Mouse (Mus musculus): Measurements from ENCODE around the gene Cd68. TPM values are rescaled to one million over a fixed set of nuclear protein-coding genes. Genes with fewer than 3 reads are reported as not detected.

The Cd68 gene
- polyA plus RNA-seq, 1 experiment from 2014 or later: 14.0 TPM

DNA sequence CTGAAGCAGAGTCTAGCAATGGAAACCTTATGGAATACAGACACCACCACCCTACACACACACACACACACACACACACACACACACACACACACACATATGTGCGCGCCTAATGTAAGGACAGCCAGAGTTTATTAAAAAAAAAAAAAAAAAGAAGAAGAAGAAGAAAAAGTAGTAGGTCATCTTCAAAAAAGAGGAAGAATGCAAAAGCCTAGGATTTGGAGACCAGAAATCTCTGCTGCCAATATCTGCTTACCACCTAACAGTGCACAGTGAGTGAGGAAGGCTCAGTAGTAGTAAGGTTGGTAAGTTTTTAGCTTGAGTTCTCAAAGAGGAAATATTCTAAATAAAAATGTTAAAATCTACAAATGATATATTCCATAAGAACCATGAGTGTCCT, 13.2 kb upstream of the Cd68 start:
- Histone ChIP-seq H3K9me3 (ENCODE audit: control insufficient read depth, low read length) (no peaks in the 10 kb centered on the region), H3K27ac (ENCODE audit: low read length) (no peak overlapping the region), H3K27me3 (replicated peaks; ENCODE audit: control insufficient read depth, insufficient read depth, low read length) (no peaks in the 10 kb centered on the region), H3K4me1 (ENCODE audit: control insufficient read depth, insufficient read depth, low read length) (peaks cover 21% of the 10 kb centered on the region), H3K4me2 (ENCODE audit: low read depth, low read length) (no peak overlapping the region), H3K4me3 (ENCODE audit: low read length) (no peak overlapping the region), H3K9ac (ENCODE audit: low read depth, low read length) (no peak overlapping the region), H3K36me3 (ENCODE audit: control insufficient read depth, insufficient read depth, low read length) (peaks cover 12% of the 10 kb centered on the region)
- WGBS: 87% methylated on average over 2 of the region's 2 CpGs
- no peak for ATAC-seq

DNA sequence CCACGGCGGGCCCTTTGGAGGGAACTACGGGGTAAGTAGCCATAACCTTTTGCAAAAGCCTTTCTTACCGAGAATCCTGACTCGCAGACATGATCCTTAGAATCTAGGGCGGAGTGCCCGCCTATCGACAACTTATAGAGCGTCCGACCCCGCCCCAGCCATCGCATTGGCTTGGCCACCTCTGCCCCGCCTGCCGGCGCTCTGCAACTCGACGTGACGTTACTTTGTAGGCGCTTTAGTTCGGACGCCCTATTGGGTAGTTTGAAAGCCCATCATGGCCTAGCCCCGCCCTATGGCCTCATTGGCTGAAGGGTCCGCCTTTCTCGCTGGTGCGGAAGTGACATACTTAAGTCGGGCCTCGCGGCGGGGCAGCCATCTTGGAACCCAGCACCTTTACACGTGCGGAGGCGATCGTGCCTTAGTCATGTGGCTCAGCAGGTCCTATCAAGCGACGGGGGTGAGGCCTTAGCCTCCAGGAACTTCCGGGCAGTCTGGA, 6.3 kb upstream of the Cd68 start, which contains the start of gene Eif4a1:
TSS of gene Eif4a1 (minus strand) at position 213 of the 496 bp plus-strand sequence.
- peak within 1 kb of the TSS; percentile 99 for H3K9ac ChIP-seq (ENCODE audit: low read depth, low read length)
- peak; percentile 98 for ATAC-seq
- under 1% methylated on average over 36 of the region's 36 CpGs for WGBS
- peaks cover 22% of the 10 kb centered on the region for H3K4me1 ChIP-seq (ENCODE audit: control insufficient read depth, insufficient read depth, low read length)
- H3K4me2 ChIP-seq (ENCODE audit: low read depth, low read length): peak within 1 kb of the TSS; percentile 55
- H3K27me3 ChIP-seq (replicated peaks; ENCODE audit: control insufficient read depth, insufficient read depth, low read length): no peaks in the 10 kb centered on the region
- peaks cover 20% of the 10 kb centered on the region for H3K36me3 ChIP-seq (ENCODE audit: control insufficient read depth, insufficient read depth, low read length)
- H3K27ac ChIP-seq (ENCODE audit: low read length): peak within 1 kb of the TSS; percentile 99
- H3K4me3 ChIP-seq (ENCODE audit: low read length): peak within 1 kb of the TSS; percentile 99
- no peaks in the 10 kb centered on the region for H3K9me3 ChIP-seq (ENCODE audit: control insufficient read depth, low read length)

DNA sequence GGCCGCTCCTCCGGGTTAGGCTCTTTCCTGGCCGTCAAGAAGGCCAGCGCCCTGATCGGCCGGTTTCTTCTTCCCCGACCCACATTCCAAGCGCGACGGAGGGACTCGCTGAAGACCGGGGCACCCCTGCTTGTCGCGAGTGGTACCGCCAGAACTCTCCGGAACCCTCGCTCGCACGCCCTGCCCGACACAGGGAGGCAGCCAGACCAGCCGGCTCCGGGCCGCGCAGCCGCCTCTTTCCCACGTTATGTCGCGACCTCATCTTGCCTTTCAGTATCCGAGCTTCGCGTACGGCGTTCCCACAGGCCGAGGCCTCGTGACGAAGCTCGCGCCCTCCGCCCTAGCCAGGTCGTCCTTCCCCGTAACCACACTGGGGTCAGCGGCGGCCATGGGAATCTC, 5.8 kb upstream of the Cd68 start:
- H3K4me2 ChIP-seq (ENCODE audit: low read depth, low read length): peak overlapping the region; percentile 9; the same call in 1 of the 2 replicates
- H3K27ac ChIP-seq (ENCODE audit: low read length): peak overlapping the region; percentile 99
- peak; percentile 8; the same call in 1 of the 2 replicates for ATAC-seq
- WGBS: under 1% methylated on average over 40 of the region's 43 CpGs
- H3K4me3 ChIP-seq (ENCODE audit: low read length): peak overlapping the region; percentile 99
- peaks cover 22% of the 10 kb centered on the region for H3K4me1 ChIP-seq (ENCODE audit: control insufficient read depth, insufficient read depth, low read length)
- H3K27me3 ChIP-seq (replicated peaks; ENCODE audit: control insufficient read depth, insufficient read depth, low read length): no peaks in the 10 kb centered on the region
- no peaks in the 10 kb centered on the region for H3K9me3 ChIP-seq (ENCODE audit: control insufficient read depth, low read length)
- H3K36me3 ChIP-seq (ENCODE audit: control insufficient read depth, insufficient read depth, low read length): peaks cover 23% of the 10 kb centered on the region
- peak overlapping the region; percentile 99 for H3K9ac ChIP-seq (ENCODE audit: low read depth, low read length)

DNA sequence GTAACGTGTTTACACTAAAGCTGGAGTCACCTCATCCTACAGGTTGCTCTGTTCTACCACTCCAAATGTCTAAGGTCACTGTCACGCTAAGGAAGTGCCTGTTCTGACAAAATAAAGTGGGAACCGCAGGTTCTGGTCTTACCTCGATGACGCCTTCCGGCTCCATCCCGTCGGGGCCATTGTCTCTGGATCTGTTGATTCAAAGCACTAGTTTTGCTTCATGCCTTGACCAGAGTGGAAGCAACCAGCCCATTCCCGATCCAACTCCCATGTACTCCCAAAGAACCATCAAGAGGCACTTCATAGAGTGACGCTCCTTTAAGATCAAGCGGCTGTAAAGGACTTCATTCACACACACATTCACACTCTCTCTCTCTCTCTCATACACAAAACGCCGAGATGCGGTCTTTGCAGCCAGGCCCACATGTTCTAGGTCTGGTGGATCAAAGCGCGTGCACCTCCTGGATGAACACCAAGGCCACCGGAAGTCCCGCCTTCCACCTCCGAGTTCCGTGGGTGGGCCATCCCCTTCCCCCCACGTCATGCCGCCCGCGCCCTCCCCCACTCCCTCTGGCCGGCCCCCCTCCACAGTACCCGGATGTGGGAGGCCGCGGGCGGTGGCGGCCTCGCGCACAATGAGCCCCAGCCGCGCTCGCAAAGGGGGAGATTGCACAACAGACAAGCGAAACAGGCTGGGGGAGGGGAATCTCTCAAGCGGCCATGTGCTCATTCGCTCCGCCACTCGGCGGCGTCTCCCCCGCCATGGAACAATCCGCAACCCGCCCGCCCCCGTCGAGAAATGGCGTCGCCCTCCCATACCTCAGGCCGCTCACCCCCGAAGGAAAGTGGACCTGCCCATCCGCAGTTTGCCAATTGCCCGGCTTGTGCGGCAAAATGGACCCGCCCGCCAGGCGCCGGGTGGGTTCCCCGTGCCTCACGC, 5.1 kb upstream of the Cd68 start:
- Histone ChIP-seq H3K27me3 (replicated peaks; ENCODE audit: control insufficient read depth, insufficient read depth, low read length) (no peaks in the 10 kb centered on the region), H3K9me3 (ENCODE audit: control insufficient read depth, low read length) (no peaks in the 10 kb centered on the region), H3K9ac (ENCODE audit: low read depth, low read length) (peak overlapping the region; percentile 99), H3K27ac (ENCODE audit: low read length) (peak overlapping the region; percentile 99), H3K4me1 (ENCODE audit: control insufficient read depth, insufficient read depth, low read length) (peaks cover 22% of the 10 kb centered on the region), H3K4me3 (ENCODE audit: low read length) (peak overlapping the region; percentile 99), H3K36me3 (ENCODE audit: control insufficient read depth, insufficient read depth, low read length) (peaks cover 19% of the 10 kb centered on the region), H3K4me2 (ENCODE audit: low read depth, low read length) (peak overlapping the region; percentile 88)
- under 1% methylated on average over 60 of the region's 61 CpGs for WGBS
- ATAC-seq: peak; percentile 67

DNA sequence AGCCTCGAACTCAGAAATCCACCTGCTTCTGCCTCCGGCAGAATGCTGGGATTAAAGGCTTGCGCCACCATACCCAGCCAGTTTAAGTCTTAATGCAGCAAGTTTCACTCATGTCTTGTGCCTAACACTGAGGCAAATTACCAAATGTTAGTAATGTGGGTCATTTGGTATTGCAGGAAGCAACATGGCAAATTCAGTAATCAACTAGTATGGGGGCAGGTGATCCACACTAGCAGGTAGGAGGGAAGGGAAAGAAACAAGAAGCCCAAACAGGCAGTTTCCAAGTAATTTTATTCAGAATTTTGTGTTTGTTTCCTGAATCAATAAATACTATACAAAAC, 682 bp upstream of the Cd68 start:
- H3K4me1 ChIP-seq (ENCODE audit: control insufficient read depth, insufficient read depth, low read length): peaks cover 24% of the 10 kb centered on the region
- H3K9me3 ChIP-seq (ENCODE audit: control insufficient read depth, low read length): no peaks in the 10 kb centered on the region
- peaks cover 24% of the 10 kb centered on the region for H3K36me3 ChIP-seq (ENCODE audit: control insufficient read depth, insufficient read depth, low read length)
- H3K27ac ChIP-seq (ENCODE audit: low read length): no peak overlapping the region; the same call in 1 of the 2 replicates
- H3K4me2 ChIP-seq (ENCODE audit: low read depth, low read length): no peak overlapping the region
- WGBS: 85% methylated on average over 3 of the region's 3 CpGs
- no peak overlapping the region for H3K9ac ChIP-seq (ENCODE audit: low read depth, low read length)
- H3K4me3 ChIP-seq (ENCODE audit: low read length): no peak overlapping the region
- no peaks in the 10 kb centered on the region for H3K27me3 ChIP-seq (replicated peaks; ENCODE audit: control insufficient read depth, insufficient read depth, low read length)
- ATAC-seq: no peak

DNA sequence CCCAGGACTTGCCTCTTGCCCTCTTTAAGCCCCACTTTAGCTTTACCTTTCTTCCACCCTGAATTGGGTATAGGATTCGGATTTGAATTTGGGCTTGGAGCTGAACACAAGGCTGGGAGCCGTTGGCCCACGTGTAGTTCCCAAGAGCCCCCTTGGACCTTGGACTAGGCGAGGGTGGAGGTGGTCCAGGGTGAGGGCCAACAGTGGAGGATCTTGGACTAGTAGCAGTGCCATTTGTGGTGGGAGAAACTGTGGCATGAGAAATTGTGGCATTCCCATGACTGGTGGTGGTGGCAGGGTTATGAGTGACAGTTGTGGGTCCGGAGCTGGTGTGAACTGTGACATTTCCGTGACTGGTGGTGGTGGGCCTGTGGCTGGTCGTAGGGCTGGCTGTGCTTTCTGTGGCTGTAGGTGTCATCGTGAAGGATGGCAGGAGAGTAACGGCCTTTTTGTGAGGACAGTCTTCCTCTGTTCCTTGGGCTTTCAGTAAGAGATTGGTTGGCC, 444 bp downstream of the Cd68 start:
- Histone ChIP-seq H3K4me3 (ENCODE audit: low read length) (no peak overlapping the region), H3K9ac (ENCODE audit: low read depth, low read length) (no peak overlapping the region), H3K4me2 (ENCODE audit: low read depth, low read length) (no peak overlapping the region), H3K27me3 (replicated peaks; ENCODE audit: control insufficient read depth, insufficient read depth, low read length) (no peaks in the 10 kb centered on the region), H3K4me1 (ENCODE audit: control insufficient read depth, insufficient read depth, low read length) (peaks cover 24% of the 10 kb centered on the region), H3K9me3 (ENCODE audit: control insufficient read depth, low read length) (no peaks in the 10 kb centered on the region), H3K27ac (ENCODE audit: low read length) (peak overlapping the region; percentile 11; the same call in 1 of the 2 replicates), H3K36me3 (ENCODE audit: control insufficient read depth, insufficient read depth, low read length) (peaks cover 24% of the 10 kb centered on the region)
- 63% methylated on average over 9 of the region's 9 CpGs for WGBS
- ATAC-seq: no peak

DNA sequence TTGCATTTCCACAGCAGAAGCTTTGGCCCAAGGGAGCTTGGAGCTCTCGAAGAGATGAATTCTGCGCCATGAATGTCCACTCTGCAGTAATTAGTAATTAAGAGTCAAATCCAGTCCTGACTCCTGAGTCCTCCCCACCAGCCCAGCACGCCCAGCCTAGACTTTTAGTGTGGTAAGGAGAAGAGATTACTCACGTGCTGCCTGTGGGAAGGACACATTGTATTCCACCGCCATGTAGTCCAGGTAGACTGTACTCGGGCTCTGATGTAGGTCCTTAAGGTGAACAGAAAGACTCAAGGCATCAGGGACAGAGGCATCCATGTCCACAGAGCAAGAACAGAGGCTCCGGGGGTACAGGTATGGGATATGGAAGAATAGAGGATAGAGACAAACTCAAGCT, 1.1 kb downstream of the Cd68 start:
- Histone ChIP-seq H3K27me3 (replicated peaks; ENCODE audit: control insufficient read depth, insufficient read depth, low read length) (no peaks in the 10 kb centered on the region), H3K27ac (ENCODE audit: low read length) (0 out of 2 replicates have a peak overlapping the region, but pooled peaks have one; percentile 11), H3K4me1 (ENCODE audit: control insufficient read depth, insufficient read depth, low read length) (peaks cover 18% of the 10 kb centered on the region), H3K9me3 (ENCODE audit: control insufficient read depth, low read length) (no peaks in the 10 kb centered on the region), H3K9ac (ENCODE audit: low read depth, low read length) (no peak overlapping the region), H3K4me2 (ENCODE audit: low read depth, low read length) (no peak overlapping the region), H3K4me3 (ENCODE audit: low read length) (no peak overlapping the region), H3K36me3 (ENCODE audit: control insufficient read depth, insufficient read depth, low read length) (peaks cover 24% of the 10 kb centered on the region)
- 92% methylated on average over 7 of the region's 7 CpGs for WGBS
- ATAC-seq: no peak

DNA sequence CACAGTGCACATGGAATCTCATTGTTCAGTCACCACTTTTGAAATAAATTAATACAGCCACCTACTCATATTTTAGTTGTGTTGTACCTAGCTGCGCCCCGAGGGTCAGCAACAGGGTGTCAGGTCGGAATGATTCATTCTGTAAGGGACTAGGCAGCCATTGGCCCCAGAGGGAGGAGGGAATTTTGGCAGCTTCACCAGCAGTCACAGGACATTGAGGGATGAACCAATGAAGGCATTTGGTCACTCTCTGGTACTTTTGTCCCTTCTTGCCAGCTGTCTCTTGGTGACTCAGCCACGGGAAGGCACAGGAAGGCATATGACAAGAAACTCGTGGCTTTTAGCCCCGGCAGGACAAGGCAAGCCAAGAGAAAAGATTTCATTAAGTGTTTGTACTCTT, 2.2 kb downstream of the Cd68 start:
- H3K4me1 ChIP-seq (ENCODE audit: control insufficient read depth, insufficient read depth, low read length): peaks cover 8% of the 10 kb centered on the region
- H3K4me2 ChIP-seq (ENCODE audit: low read depth, low read length): no peak overlapping the region
- H3K27ac ChIP-seq (ENCODE audit: low read length): no peak overlapping the region
- no peak overlapping the region for H3K4me3 ChIP-seq (ENCODE audit: low read length)
- 77% methylated on average over 6 of the region's 6 CpGs for WGBS
- no peak overlapping the region; the same call in 1 of the 2 replicates for H3K9ac ChIP-seq (ENCODE audit: low read depth, low read length)
- peaks cover 20% of the 10 kb centered on the region for H3K36me3 ChIP-seq (ENCODE audit: control insufficient read depth, insufficient read depth, low read length)
- no peaks in the 10 kb centered on the region for H3K9me3 ChIP-seq (ENCODE audit: control insufficient read depth, low read length)
- ATAC-seq: no peak
- no peaks in the 10 kb centered on the region for H3K27me3 ChIP-seq (replicated peaks; ENCODE audit: control insufficient read depth, insufficient read depth, low read length)

DNA sequence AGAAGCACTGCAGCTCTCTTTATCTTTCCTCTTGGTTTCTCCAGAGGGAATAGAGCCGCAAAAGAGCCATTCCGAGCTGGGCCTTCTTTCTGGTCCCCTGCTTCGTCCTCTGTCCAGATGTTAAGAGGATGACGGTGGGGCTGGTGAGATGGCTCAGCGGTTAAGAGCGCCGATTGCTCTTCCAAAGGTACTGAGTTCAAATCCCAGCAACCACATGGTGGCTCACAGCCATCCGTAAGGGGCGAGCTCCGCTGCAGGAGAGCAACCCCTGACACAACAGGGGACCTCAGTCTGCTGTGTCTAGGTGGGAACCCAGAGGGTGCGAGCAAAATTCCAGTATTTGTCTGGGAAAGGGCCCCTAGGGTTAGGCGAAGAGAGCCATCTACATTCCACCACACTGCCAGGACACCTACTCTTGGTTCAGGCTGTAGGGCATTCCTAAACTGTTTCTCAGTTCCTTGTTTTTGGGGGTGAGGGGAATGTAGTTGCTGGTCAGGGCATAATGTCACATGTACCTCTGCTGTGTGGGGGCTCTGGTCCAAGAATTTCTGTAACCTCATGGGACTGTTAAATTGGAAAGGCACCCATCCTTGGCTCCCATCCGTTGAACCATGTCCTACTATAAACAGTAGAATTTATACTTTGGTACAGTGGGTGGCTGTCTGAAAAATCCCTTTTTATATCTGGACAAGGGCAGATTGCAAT, 2.8 kb downstream of the Cd68 start:
- H3K9ac ChIP-seq (ENCODE audit: low read depth, low read length): peak overlapping the region; percentile 72
- H3K4me3 ChIP-seq (ENCODE audit: low read length): peak overlapping the region; percentile 64
- no peak for ATAC-seq
- peak overlapping the region; percentile 69 for H3K4me2 ChIP-seq (ENCODE audit: low read depth, low read length)
- no peaks in the 10 kb centered on the region for H3K27me3 ChIP-seq (replicated peaks; ENCODE audit: control insufficient read depth, insufficient read depth, low read length)
- 65% methylated on average over 13 of the region's 13 CpGs for WGBS
- H3K27ac ChIP-seq (ENCODE audit: low read length): peak overlapping the region; percentile 96
- H3K4me1 ChIP-seq (ENCODE audit: control insufficient read depth, insufficient read depth, low read length): peaks cover 6% of the 10 kb centered on the region
- peaks cover 21% of the 10 kb centered on the region for H3K36me3 ChIP-seq (ENCODE audit: control insufficient read depth, insufficient read depth, low read length)
- H3K9me3 ChIP-seq (ENCODE audit: control insufficient read depth, low read length): no peaks in the 10 kb centered on the region

All from intestine, embryonic 16.5 days (tissue).